Mouse (Mus musculus) frontal cortex, adult 2 months (tissue): ENCODE data around the gene Dpep2nb. TPM values are rescaled to one million over a fixed set of nuclear protein-coding genes. Genes with fewer than 3 reads are reported as not detected.

ENCODE experiments used
- DNase-seq, 2 experiments: peaks; one replicate each; pipeline ENCODE4 v3.0.0; 2022; ENCODE audit warnings: low spot score in 1 of 2; ENCODE audit errors: extremely low spot score in 1 of 2
- polyA plus RNA-seq: library from polyadenylated mRNA; depleted of rRNA; stranded (reverse); fragments of >200 nt; gene quantifications from 2 replicates; pipeline ENCODE4 v1.2.3, GENCODE M21; 2012; rRNA removed

The Dpep2nb gene
- polyA plus RNA-seq, 1 experiment = not detected

DNA sequence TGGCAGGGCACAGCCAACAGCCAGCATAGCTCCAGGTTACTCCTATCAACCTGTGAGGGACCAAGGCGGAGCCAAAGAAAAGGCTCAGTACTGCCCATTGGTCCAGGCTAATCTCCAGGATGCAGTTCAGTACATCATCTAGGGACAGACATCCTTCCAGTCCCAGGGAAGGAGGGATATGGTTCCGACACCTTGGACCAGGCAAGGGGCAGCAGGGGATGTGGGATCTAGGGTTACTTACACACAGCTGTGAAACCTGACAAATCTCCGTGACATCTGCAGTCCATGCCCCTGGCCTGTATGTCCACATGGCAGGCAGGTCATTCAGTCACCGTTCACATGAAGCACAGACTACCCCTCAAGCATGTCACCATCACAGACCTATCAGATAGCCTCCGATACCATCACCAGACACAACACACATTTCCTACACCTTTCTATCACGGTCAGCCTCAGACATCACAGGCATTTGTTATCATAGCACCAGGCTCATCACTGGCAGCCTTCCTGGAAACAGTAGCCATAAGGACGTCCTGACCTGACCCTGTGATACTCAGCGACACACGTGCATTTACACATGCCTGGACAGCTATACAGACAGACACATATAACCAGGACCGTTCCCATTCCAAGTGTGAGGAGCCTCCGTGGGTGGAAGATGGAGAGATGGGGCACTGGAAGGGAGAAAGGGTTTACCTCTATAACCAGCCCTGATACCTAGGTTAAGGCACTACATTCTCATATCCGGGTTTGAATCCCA, 41.1 kb downstream of the Dpep2nb start:
- no peak for DNase-seq

DNA sequence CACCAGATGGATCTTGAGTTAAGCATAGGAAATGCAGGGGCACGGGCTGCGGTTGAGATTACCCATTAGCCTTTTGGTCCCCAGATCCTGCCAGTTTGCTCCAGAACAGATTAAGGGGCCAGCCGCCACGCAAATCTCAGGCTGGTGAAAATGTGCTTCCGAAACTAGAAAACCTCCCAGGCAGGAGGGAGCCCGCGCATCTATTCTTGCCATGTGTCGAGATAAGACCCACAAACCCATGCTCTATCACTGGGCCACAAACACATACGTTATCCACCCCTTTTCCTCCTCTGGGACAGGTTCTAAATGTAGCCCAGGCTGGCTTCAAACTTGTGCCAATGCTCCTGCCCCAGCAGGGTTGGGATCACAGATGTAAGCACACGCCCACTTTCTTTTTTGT, 44.2 kb downstream of the Dpep2nb start:
- no peak for DNase-seq

DNA sequence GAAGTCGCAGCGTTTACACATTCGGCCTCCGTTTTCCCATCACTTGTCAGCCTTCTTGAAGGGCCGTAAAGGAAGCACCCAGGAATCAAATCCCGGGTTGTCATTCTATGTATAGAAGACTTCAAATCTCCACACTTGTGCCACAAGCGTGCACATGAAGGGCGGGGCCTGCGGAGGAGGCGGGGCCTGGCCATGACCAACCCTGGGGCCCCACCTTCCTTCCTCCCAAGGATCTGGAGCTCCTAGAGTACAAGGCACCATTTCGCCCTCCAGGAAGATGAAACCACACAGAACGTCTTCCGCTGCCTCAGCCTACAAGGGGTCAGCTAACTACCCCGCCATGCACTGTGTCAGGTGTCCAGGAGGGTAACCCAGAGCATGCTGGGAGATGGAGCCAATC, 44.7 kb downstream of the Dpep2nb start:
- DNase-seq = no peak

DNA sequence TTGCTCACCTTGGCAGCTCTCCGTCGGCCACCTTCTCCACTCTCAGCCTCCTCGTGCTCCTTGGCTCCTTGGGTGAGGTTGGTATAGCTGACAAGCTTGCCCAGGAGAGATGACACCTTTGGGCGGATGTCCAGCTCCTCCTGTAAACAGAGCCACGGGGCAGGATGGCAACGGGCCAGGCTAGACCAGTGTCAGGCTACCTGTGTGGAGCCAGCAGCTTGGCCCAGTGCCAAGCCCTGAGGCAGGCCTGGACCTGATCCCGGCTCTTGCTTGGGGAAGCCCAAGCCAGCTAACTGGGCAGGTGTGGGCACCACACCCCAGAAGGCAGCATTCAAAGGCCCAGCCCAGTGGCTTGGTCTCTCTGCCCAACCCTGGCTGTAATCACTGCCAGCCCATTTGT, 46.4 kb downstream of the Dpep2nb start:
- no peak for DNase-seq

DNA sequence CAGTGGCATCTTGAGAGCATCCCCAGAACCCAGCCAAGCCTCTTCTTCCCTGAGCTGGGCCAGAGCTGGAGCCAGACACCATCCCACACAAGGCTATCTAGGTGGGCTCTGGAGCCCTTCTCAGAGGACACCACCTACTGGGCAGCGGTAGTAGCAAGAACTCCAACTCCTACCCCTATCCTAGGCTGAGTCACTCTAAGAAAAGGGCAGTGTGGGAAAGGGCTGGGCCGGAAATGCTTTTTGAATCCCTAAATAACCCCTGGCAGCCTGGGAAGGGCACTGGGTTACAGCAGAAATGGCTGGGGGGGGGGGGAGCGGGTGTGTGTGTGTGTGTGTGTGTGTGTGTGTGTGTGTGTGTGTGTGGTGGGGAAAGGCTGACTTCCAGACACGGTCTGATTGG, 48.0 kb downstream of the Dpep2nb start:
- no peak for DNase-seq

DNA sequence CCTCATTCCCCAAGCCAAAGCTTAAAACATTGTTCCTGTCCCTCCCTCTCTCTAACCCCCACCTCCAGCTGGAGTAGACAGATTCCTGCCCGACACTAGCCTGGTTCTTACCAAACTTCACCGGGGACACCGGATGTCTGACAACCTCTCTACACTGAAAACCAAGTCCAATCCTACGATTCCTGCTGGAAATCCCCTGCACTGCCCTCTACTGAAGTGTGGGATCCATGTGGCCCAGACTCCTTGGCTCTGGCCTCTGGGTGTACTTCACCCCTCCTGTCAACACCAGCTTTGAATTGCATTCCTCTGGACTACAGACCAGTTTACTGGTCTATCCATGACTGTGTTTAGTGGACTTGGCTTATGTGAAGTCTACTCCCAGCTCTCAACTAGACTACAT, 49.2 kb downstream of the Dpep2nb start:
- DNase-seq = no peak

DNA sequence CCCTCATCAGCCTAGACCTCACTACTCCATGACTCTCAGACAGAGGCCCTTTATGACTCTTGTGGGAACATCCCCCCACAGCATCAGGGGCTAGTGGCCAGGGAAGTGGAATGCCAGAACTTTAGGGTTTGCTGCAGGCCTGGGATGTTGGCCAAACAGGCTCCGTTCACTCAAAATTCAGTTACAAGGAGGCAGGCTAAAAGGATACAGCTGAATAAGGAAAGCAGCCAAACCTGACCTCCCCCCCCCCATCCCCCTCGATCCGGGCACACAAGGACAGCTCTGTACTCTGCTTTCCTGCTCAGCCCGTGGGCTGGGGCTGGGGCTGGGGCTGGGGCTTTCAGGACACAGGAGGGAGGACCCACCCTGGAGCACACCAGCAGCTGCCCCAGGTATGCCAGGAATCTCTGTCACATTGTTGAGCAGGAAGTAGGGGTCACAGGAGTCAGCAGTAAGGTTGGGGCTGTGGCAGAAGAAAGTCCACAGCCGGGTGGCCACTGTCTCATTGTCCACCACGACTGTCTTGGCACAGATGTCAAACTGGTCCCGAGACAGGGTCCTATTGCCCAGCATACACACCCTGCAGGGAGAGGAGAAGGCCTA, 54.6 kb downstream of the Dpep2nb start:
- DNase-seq = peak in 1 of 2 experiments; percentile 48

DNA sequence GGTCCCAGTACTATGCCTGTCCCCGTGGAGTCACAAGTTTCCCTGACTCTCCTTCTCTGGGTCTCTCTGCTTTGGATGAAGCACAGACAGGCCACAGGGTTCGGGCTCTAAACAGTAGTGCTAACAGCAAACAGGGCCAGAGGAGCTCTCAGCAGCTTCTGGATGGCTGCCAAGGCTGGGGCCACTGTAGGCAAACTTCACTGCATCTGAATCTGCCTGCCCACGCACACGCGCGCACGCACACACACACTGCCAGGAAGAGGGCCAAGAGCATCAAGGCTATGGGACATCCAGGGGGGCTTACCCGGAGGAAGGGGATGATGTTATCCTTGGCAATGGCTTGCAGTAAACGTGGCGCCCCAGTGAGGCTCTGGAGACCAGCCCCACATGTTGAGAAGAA, 56.4 kb downstream of the Dpep2nb start:
- DNase-seq = peak; percentile 42 to 57

Other genes with a start within 250 kb of the Dpep2nb start
- 18.1 and 21.5 TPM in 2 replicates for gene Gfod2, start 247.3 kb downstream of the Dpep2nb start, polyA plus RNA-seq
- gene Ranbp10, start 178.6 kb downstream of the Dpep2nb start, polyA plus RNA-seq = 24.2 and 28.5 TPM in 2 replicates
- 0.17 TPM in 1 of 2 replicates, not detected in the other for gene Tsnaxip1, start 178.2 kb downstream of the Dpep2nb start, polyA plus RNA-seq
- gene Cenpt, start 152.7 kb downstream of the Dpep2nb start, polyA plus RNA-seq = 31.5 and 32.3 TPM in 2 replicates
- gene Thap11, start 150.8 kb downstream of the Dpep2nb start, polyA plus RNA-seq = 47.0 and 47.1 TPM in 2 replicates
- gene Nutf2, start 145.4 kb downstream of the Dpep2nb start, polyA plus RNA-seq = 79.7 and 94.9 TPM in 2 replicates
- gene Edc4, start 125.1 kb downstream of the Dpep2nb start, polyA plus RNA-seq = 71.6 and 78.3 TPM in 2 replicates
- 4.2 and 8.1 TPM in 2 replicates for gene Nrn1l, start 112.4 kb downstream of the Dpep2nb start, polyA plus RNA-seq
- 13.3 TPM in 2 replicates for gene Pskh1, start 105.5 kb downstream of the Dpep2nb start, polyA plus RNA-seq
- gene Ctrl, start 72.1 kb downstream of the Dpep2nb start, polyA plus RNA-seq = 4.5 and 4.9 TPM in 2 replicates
- gene Psmb10, start 67.5 kb downstream of the Dpep2nb start, polyA plus RNA-seq = 115 and 125 TPM in 2 replicates
- 75.1 and 75.6 TPM in 2 replicates for gene Lcat, start 62.6 kb downstream of the Dpep2nb start, polyA plus RNA-seq
- 24.9 and 28.3 TPM in 2 replicates for gene Slc12a4, start 39.9 kb downstream of the Dpep2nb start, polyA plus RNA-seq
- gene Dpep3, start 26.5 kb downstream of the Dpep2nb start, polyA plus RNA-seq = not detected in 2 replicates
- gene Dus2, start 14.6 kb downstream of the Dpep2nb start, polyA plus RNA-seq = 27.1 and 28.5 TPM in 2 replicates
- 9.6 and 11.4 TPM in 2 replicates for gene Ddx28, start 5.9 kb upstream of the Dpep2nb start, polyA plus RNA-seq
- gene Nfatc3, start 52.9 kb upstream of the Dpep2nb start, polyA plus RNA-seq = 7.7 TPM in 2 replicates
- gene Esrp2, start 131.0 kb upstream of the Dpep2nb start, polyA plus RNA-seq = 0.21 and 0.24 TPM in 2 replicates
- 17.6 and 17.7 TPM in 2 replicates for gene Pla2g15, start 144.4 kb upstream of the Dpep2nb start, polyA plus RNA-seq
- 30.3 and 31.7 TPM in 2 replicates for gene Slc7a6, start 162.9 kb upstream of the Dpep2nb start, polyA plus RNA-seq
- gene Slc7a6os, start 205.0 kb upstream of the Dpep2nb start, polyA plus RNA-seq = 27.1 and 29.1 TPM in 2 replicates
- gene Prmt7, start 205.0 kb upstream of the Dpep2nb start, polyA plus RNA-seq = 28.3 and 33.4 TPM in 2 replicates